Mouse (Mus musculus) neural tube, embryonic 11.5 days (tissue): ENCODE measurements around the gene Tmed2. TPM values are rescaled to one million over a fixed set of nuclear protein-coding genes. Genes with fewer than 3 reads are reported as not detected.
"Not testable (repeated sequence)": the region's sequence is repeated elsewhere in the genome, so short reads cannot be mapped to it uniquely, and the experiment has no call there.

Source experiments
- ATAC-seq: fragments of 200-750 bp; cut with Nextera tagmentation; 2 replicates; pipeline ENCODE4 v1.8.0; 2017; ENCODE audit warnings: moderate number of reproducible peaks, mild to moderate bottlenecking, moderate TSS enrichment, moderate library complexity; ENCODE audit not compliant: insufficient read depth, low FRiP score, low TSS enrichment
- DNase-seq: peaks from one replicate; pipeline ENCODE4 v3.0.0-alpha.2; 2015; ENCODE audit warnings: low spot score
- H3K27ac ChIP-seq: fragments of 300-500 bp; sonication (generic); 2 replicates; pipeline ENCODE4 v1.5.1; 2014; ENCODE audit warnings: low read depth, mild to moderate bottlenecking, low read length
- H3K27me3 ChIP-seq: fragments of 300-500 bp; sonication (generic); 2 replicates; pipeline ENCODE4 v1.6.1; 2014; ENCODE audit warnings: mild to moderate bottlenecking, low read length, mixed read lengths; ENCODE audit not compliant: control insufficient read depth, insufficient read depth
- H3K36me3 ChIP-seq: fragments of 300-500 bp; sonication (generic); 2 replicates; pipeline ENCODE4 v1.6.1; 2014; ENCODE audit warnings: mild to moderate bottlenecking, low read length, moderate library complexity, mixed read lengths; ENCODE audit not compliant: control insufficient read depth, insufficient read depth
- H3K4me1 ChIP-seq: fragments of 300-500 bp; sonication (generic); 2 replicates; pipeline ENCODE4 v1.6.1; 2014; ENCODE audit warnings: low read length, mixed read lengths; ENCODE audit not compliant: control insufficient read depth, insufficient read depth
- H3K4me2 ChIP-seq: fragments of 300-500 bp; sonication (generic); 2 replicates; pipeline ENCODE4 v1.6.1; 2014; ENCODE audit warnings: low read depth, mild to moderate bottlenecking, moderate library complexity
- H3K4me3 ChIP-seq: fragments of 300-500 bp; sonication (generic); 2 replicates; pipeline ENCODE4 v1.5.1; 2014; ENCODE audit warnings: low read depth, low read length
- H3K9ac ChIP-seq: fragments of 300-500 bp; sonication (generic); 2 replicates; pipeline ENCODE4 v1.6.1; 2014; ENCODE audit warnings: mild to moderate bottlenecking, low read length
- H3K9me3 ChIP-seq: fragments of 300-500 bp; sonication (generic); 2 replicates; pipeline ENCODE4 v1.6.1; 2016; ENCODE audit warnings: low read length; ENCODE audit not compliant: control insufficient read depth
- WGBS: fragments of 180-500 bp; shearing (Covaris S2); extraction: QIAGEN DNeasy Blood & Tissue Kit; methylation state at CpG from one replicate; pipeline ENCODE4 v1.1.7; 2014; 5-methylcytosine and 5-hydroxymethylcytosine counted together
- polyA plus RNA-seq: library from polyadenylated mRNA; unstranded; fragments of >200 nt; fragmentation: Nextera tagmentation; extraction: Ambion mirVana; gene quantifications from 2 replicates; pipeline ENCODE4 v1.2.1, GENCODE M21; 2014

Tmed2 gene
- polyA plus RNA-seq, 1 experiment from 2014 or later, result 480 TPM

DNA sequence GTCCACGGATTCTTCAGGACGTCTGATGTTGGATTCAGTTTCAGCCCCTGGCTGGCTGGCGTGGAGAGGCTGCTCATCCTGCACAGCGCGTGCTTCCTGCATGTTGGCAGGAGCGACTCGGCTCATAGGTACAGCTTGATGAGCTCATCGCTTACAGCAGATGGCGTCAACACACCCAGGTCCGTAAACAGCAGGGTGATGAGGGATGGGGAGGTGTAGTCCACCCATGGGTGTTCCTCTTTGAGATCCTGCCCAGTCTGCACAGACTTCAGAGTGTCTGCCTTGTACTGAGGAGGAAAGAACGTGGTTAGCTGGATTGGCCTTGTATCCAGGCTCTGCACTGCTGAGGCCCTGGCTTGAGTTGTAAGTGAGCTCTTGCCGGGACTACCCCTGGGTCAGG lies 30.6 kb downstream of the Tmed2 start:
- Histone ChIP-seq H3K4me3 (no peak overlapping the region), H3K4me1 (no peaks in the 10 kb centered on the region), H3K27ac (no peak overlapping the region), H3K36me3 (peaks cover 16% of the 10 kb centered on the region), H3K9me3 (no peaks in the 10 kb centered on the region), H3K9ac (no peak overlapping the region), H3K4me2 (no peak overlapping the region), H3K27me3 (no peaks in the 10 kb centered on the region)
- 91% methylated on average over 12 of the region's 12 CpGs for whole genome bisulfite sequencing
- ATAC-seq (no peak), DNase-seq (no peak)

DNA sequence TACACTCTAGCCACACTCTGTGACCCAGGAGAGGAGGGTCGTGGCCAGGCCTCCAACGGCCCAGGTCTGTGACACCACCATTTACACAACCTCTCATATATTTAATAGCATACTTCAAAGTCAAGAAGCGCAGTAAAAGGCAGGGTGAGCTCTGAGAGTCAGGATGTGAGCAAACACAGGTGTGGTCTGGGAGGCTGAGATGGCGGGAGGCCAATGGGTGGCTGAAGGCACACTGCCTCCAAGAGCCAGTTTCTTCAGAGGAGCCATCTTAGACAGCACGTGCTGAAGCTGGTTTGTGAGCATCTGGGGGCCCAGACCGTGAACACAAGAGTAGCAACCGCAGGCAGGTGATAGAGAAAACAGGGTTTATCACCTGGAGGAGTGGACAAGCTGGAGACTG lies 35.0 kb downstream of the Tmed2 start:
- peaks cover 14% of the 10 kb centered on the region for H3K4me1 ChIP-seq
- H3K36me3 ChIP-seq, result peaks cover 6% of the 10 kb centered on the region
- no peak overlapping the region for H3K9ac ChIP-seq
- no peaks in the 10 kb centered on the region for H3K9me3 ChIP-seq
- no peaks in the 10 kb centered on the region for H3K27me3 ChIP-seq
- H3K4me3 ChIP-seq, result no peak overlapping the region
- WGBS, result 90% methylated on average over 7 of the region's 7 CpGs
- no peak overlapping the region for H3K27ac ChIP-seq
- no peak overlapping the region for H3K4me2 ChIP-seq
- no peak for DNase-seq
- ATAC-seq, result no peak

DNA sequence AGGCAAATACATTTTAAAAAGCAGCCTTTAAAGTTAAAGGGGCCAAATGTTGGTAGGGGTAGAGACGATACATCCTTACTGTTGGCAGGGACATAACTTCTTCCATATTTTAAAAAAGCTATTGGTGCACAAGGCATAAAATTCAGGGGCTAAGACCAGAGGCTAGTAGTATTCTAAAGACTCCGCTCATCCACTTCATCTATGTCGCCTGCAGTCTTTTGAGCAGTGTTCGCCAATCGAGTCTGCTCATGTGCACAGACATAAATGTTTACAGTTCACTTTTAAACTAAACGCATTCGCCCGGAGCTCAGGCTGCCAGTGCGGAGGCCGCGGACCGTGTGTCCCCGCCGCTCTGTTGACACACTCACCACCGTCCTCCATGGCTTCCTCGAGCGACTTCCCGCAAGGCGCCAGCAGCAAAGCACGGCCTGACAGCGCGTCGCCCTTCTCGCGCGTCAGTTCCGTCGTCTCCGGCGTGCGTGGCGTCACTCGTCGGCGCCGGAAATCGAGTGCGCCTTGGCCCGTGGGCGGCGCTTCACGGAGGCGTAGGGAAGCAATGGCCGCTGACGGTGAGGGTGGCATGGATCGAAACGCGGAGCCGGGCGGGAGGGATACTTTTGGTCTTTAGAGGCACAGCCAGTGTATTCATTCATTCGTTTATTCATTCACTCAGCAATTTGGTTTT lies 38.3 kb downstream of the Tmed2 start, which contains the start of the genes Eif2b1 and Gtf2h3:
Eif2b1 (minus strand) TSS at position 499 of the 685 bp plus-strand sequence.
Gtf2h3 (plus strand) TSS at position 508 of the 685 bp plus-strand sequence.
- Histone ChIP-seq H3K9ac (peak within 1 kb of the TSS; percentile 81), H3K36me3 (peaks cover 3% of the 10 kb centered on the region), H3K4me2 (peak within 1 kb of the TSS; percentile 79), H3K27me3 (no peaks in the 10 kb centered on the region), H3K4me1 (peaks cover 14% of the 10 kb centered on the region), H3K9me3 (no peaks in the 10 kb centered on the region), H3K27ac (no peak within 1 kb of the TSS), H3K4me3 (peak within 1 kb of the TSS; percentile 70)
- 1% methylated on average over 51 of the region's 51 CpGs for WGBS
- DNase-seq, result peak; percentile 97
- peak; percentile 82 for ATAC-seq

DNA sequence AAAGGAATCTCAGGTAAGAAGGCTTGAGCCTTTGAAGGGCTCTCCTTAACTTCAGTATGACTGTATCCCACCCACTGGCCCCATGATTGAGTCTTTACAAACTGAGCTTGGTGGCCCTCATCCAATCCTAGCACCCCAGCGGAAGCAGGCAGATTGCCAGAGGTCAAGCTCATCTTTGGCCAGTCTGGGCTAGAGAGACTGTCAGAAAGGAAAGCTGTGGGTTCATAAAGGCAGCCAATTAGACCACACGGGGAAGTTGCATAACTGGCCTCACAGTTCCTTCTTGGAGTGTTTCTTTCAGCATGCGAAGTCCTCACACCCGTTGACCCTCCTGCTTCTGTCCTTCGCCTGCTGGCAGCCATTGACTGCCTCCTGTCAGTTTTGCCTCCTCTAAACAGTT lies 42.0 kb downstream of the Tmed2 start:
- Histone ChIP-seq H3K27ac (no peak overlapping the region), H3K36me3 (no peaks in the 10 kb centered on the region), H3K9me3 (no peaks in the 10 kb centered on the region), H3K4me1 (peaks cover 14% of the 10 kb centered on the region), H3K9ac (no peak overlapping the region), H3K4me2 (no peak overlapping the region), H3K27me3 (no peaks in the 10 kb centered on the region), H3K4me3 (no peak overlapping the region)
- no peak for DNase-seq
- WGBS, result 91% methylated on average over 5 of the region's 5 CpGs
- no peak for ATAC-seq

DNA sequence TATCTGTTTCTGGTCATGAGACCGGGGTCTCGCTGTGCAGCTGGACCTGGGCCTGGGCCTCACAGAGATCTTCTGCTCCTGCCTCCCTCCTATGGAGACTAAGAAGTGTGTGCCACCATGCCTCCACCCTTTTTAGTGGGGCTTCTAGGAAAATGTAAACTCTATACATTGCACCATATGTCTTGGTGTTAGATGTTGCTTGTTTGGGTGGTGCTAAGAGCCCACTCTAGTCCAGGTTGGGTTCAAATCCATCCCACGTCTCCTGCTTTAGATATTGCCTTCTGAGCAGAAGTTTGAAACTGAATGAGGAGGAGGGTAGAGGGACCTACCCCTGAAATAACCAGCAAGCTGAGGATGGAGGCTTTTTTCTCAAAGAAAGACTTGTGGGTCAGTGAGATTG lies 52.3 kb downstream of the Tmed2 start:
- Histone ChIP-seq H3K4me1 (no peaks in the 10 kb centered on the region), H3K36me3 (peaks cover 9% of the 10 kb centered on the region), H3K27me3 (no peaks in the 10 kb centered on the region), H3K9me3 (no peaks in the 10 kb centered on the region), H3K9ac (no peak overlapping the region), H3K4me3 (no peak overlapping the region), H3K4me2 (no peak overlapping the region), H3K27ac (no peak overlapping the region)
- DNase-seq, result no peak
- ATAC-seq, result no peak
- 98% methylated on average over 3 of the region's 3 CpGs for WGBS

DNA sequence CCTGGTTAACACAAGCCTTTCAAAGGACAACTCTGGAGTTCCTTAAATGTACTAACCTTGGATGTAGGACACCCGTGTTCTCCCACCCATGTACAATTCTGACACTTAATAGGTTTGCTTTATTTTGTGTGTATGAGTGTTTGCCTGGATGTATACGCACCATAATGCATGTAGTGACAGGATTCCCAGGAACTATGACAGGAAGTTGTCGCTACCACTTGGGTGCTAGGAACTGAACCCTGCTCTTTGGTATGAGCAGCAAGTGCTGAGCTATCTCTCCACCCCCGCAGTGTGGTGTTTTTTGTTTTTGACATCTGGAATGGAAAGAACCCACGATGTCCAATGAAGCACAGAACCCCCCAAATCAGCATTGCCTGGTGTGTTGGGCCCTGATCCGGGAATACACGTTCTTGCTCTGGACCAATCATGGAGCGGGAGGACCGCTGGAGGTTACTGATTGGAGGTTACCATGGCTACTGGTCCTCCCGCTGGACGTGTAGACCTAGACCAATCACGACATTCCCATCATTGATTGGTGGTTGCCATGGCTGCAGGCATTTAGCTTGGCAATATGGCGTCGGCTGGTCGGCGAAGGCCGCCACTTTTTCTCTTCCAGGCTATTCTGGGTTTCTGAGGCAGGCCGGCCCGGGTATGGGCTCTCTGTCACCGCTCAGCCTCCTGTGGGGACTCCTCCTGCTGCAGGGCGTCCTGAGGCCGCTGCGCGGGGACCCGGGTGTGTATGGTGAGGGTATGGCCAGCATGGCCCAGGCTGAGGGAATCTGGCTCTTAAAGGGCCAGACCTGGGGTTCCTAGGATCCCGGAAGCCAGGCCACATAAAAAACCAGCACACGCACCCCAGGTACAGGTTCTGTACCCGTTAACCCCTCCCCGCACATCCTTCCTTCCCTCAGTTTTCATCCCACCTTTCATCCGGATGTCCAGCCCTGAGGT lies 58.0 kb downstream of the Tmed2 start:
- Histone ChIP-seq H3K9me3 (no peaks in the 10 kb centered on the region), H3K4me3 (peak overlapping the region; percentile 82), H3K9ac (peak overlapping the region; percentile 62), H3K36me3 (peaks cover 2% of the 10 kb centered on the region), H3K4me2 (peak overlapping the region; percentile 65), H3K27me3 (no peaks in the 10 kb centered on the region), H3K27ac (no peak overlapping the region), H3K4me1 (peaks cover 11% of the 10 kb centered on the region)
- ATAC-seq, result peak; percentile 100
- 7% methylated on average over 30 of the region's 30 CpGs for WGBS
- peak; percentile 91 for DNase-seq

DNA sequence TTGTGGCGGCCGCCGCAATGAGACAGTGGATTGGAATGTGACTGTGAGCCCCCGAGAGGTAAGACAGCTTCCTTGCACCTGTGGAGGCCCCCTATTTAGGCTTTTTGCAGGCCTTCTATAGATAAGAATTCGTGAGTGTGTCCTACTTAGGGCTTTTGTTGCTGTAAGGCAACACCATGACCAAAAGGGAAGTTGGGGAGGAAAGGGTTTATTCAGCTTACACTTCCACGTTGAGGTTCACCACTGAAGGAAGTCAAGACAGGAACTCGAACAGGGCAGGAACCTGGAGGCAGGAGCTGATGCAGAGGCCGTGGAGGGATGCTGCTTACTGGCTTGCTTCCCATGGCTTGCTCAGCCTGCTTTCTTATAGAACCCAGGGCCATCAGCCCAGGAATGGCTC lies 59.2 kb downstream of the Tmed2 start:
- DNase-seq, H3K9me3 ChIP-seq, H3K27me3 ChIP-seq, H3K36me3 ChIP-seq, H3K4me3 ChIP-seq, H3K9ac ChIP-seq, H3K27ac ChIP-seq, ATAC-seq: not testable (repeated sequence)
- WGBS, result 65% methylated on average over 8 of the region's 8 CpGs
- peak overlapping the region; percentile 65; the same call in 1 of the 2 replicates for H3K4me2 ChIP-seq
- peaks cover 11% of the 10 kb centered on the region for H3K4me1 ChIP-seq
